Mouse (Mus musculus): ENCODE measurements around the gene 3110009E18Rik. TPM values are rescaled to one million over a fixed set of nuclear protein-coding genes. Genes with fewer than 3 reads are reported as not detected.

Gene 3110009E18Rik
- polyA plus RNA-seq, 1 experiment from 2014 or later = 26.6 TPM

DNA sequence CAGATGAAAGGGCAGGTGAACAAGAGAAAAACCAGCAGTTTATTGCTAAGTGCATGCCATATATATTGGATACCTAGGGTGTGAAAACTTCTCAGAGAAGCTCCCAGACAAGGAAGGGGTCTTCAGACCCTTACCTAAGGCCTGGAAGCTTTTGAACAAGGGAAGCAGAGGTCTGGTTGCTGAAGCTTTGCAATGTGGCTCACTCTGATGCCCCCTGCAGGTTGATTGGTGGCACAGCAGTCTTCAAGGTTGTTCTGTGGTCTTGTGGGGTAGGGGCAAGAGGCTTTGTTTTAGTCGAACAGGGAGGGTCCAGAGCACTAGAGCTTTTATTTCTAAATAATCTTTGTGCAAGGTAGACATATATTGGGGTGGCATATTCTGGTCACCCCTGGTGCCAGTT, 34.3 kb downstream of the 3110009E18Rik start:
- no peaks in the 10 kb centered on the region for H3K9me3 ChIP-seq
- 27% methylated on average over 1 of the region's 1 CpGs for WGBS
- no peak overlapping the region for H3K27ac ChIP-seq
- peaks cover 5% of the 10 kb centered on the region for H3K4me1 ChIP-seq
- H3K4me3 ChIP-seq = no peak overlapping the region
- H3K27me3 ChIP-seq = no peaks in the 10 kb centered on the region
- no peak for ATAC-seq (ENCODE audit: insufficient number of reproducible peaks, insufficient read depth, low FRiP score, low TSS enrichment, low read depth)
- H3K9ac ChIP-seq = no peak overlapping the region
- no peak overlapping the region for H3K4me2 ChIP-seq
- no peaks in the 10 kb centered on the region for H3K36me3 ChIP-seq

DNA sequence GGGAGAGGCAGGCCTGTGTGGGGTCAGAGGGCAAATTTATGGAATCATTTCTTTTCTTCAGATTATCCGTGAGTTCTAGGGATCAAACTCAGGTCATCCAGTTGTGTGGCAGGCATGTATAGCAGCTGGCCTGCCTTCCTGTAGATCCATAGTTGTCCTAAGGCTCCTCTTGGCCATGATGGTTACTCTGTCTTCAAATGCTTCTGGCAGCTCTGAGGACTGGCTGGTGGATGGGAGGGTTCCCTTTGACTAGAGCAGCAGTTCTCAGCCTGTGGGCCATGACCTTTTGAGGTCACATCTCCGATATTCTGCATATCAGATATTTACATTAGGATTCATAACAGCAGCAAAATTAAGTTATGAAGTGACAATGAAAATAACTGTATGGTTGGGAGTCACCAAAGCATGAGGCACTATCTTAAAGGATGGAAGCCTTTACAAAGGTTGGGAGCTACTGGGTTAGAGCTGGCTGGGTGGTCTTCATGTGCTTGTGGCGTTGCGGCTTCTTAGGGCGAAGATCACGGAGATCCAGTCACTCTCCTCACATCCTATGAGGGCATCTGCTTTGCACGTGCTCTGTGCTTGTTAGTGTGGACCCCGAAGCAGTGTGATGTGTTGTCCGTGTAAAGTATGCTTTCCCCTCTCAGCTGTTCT, 37.6 kb downstream of the 3110009E18Rik start:
- no peaks in the 10 kb centered on the region for H3K36me3 ChIP-seq
- WGBS = 79% methylated on average over 9 of the region's 9 CpGs
- no peak overlapping the region for H3K4me3 ChIP-seq
- H3K4me1 ChIP-seq = peaks cover 5% of the 10 kb centered on the region
- no peak for ATAC-seq (ENCODE audit: insufficient number of reproducible peaks, insufficient read depth, low FRiP score, low TSS enrichment, low read depth)
- H3K27ac ChIP-seq = no peak overlapping the region
- no peak overlapping the region for H3K9ac ChIP-seq
- H3K9me3 ChIP-seq = peaks cover 5% of the 10 kb centered on the region; the same call in 1 of the 2 replicates
- no peak overlapping the region for H3K4me2 ChIP-seq
- H3K27me3 ChIP-seq = no peaks in the 10 kb centered on the region

DNA sequence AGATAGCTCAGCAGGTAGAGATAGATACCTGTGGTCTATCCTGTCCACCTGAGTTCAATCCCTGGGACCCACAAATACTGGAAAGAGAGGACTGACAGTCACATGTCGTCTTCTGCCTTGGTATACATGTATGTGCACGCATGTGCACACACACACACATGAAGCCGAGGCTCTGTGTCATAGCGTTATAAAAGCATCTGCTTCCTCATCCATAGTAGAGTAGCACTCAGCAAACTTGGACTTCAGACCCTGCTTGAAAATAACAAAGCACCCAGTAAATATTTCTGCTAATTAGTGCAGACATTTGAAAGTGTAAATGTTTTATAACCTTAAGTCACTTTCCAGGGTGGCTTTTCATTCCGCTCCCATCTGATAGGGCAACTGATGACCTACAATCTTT, 40.5 kb downstream of the 3110009E18Rik start:
- Histone ChIP-seq H3K27ac (no peak overlapping the region), H3K4me1 (peaks cover 5% of the 10 kb centered on the region), H3K9ac (no peak overlapping the region), H3K36me3 (no peaks in the 10 kb centered on the region), H3K9me3 (peaks cover 5% of the 10 kb centered on the region; the same call in 1 of the 2 replicates), H3K27me3 (no peaks in the 10 kb centered on the region), H3K4me2 (no peak overlapping the region), H3K4me3 (no peak overlapping the region)
- no peak for ATAC-seq (ENCODE audit: insufficient number of reproducible peaks, insufficient read depth, low FRiP score, low TSS enrichment, low read depth)
- WGBS = 92% methylated on average over 5 of the region's 5 CpGs

DNA sequence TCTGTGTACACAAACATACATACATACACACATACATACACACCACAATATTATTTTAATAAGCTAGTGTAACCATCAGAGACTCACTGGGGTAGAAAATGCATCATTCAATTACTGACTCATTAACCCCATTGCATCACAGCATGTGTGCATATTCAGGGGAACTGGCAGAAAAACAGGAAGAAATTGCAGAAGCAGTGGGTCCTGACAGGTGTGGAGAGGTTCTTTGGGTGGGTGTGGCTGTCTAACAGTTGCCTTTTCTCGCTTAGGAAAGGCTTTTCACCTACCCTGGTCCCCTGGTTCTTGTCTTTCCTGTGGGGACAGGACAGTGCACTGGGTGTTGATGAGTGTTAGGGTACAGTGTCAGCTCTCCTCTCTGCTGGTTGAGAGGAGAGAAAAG, 41.6 kb downstream of the 3110009E18Rik start:
- Histone ChIP-seq H3K27me3 (no peaks in the 10 kb centered on the region), H3K27ac (no peak overlapping the region), H3K4me1 (peaks cover 5% of the 10 kb centered on the region), H3K4me2 (no peak overlapping the region), H3K36me3 (no peaks in the 10 kb centered on the region), H3K4me3 (no peak overlapping the region), H3K9ac (no peak overlapping the region), H3K9me3 (peaks cover 5% of the 10 kb centered on the region; the same call in 1 of the 2 replicates)
- 53% methylated on average over 1 of the region's 1 CpGs for WGBS
- ATAC-seq (ENCODE audit: insufficient number of reproducible peaks, insufficient read depth, low FRiP score, low TSS enrichment, low read depth) = no peak

DNA sequence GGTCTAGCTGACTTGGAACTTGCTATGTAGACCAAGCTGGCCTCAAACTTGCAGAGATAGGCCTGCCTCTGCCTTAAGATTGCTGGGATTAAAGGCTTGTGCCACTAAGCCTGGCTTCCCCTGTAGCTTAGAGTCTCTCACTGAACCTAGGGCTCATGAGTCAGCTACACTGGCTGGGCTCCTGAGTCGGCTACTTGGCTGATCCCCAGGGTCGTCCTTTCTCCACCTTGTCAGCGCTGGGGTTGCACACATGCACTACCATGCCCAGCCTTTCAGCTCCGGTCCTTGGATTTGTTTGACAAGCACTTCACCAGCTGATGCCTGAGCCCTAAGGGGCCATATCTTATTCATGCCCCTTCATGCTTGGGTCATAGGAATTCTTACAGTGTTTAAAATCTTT, 47.0 kb downstream of the 3110009E18Rik start:
- H3K9me3 ChIP-seq = 0 out of 2 replicates have a peak, but pooled peaks cover 2% of the 10 kb centered on the region
- H3K4me3 ChIP-seq = no peak overlapping the region
- no peak overlapping the region for H3K27ac ChIP-seq
- no peaks in the 10 kb centered on the region for H3K4me1 ChIP-seq
- no peaks in the 10 kb centered on the region for H3K27me3 ChIP-seq
- H3K36me3 ChIP-seq = no peaks in the 10 kb centered on the region
- ATAC-seq (ENCODE audit: insufficient number of reproducible peaks, insufficient read depth, low FRiP score, low TSS enrichment, low read depth) = no peak
- 61% methylated on average over 4 of the region's 4 CpGs for WGBS
- H3K4me2 ChIP-seq = no peak overlapping the region
- H3K9ac ChIP-seq = no peak overlapping the region

DNA sequence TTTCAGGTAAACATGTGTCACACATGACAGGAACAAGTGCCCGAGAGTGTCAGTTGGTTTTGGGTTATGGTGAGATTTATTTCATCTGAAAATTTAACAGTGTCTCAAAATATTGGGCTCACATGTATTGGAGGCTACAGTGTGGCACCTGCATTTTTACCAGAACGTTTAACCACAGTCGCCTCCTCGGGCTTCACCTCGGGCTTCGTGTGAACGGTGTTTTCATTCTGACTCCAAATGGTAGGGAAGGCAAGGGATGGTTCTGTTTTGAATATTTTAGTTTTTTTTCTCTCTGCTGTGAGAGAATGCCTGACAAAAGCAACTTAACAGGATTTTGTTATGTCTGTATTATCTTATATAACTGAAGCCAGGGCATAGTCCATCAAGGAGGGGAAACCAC, 47.7 kb downstream of the 3110009E18Rik start:
- Histone ChIP-seq H3K36me3 (no peaks in the 10 kb centered on the region), H3K4me2 (no peak overlapping the region), H3K27ac (no peak overlapping the region), H3K27me3 (no peaks in the 10 kb centered on the region), H3K9me3 (no peaks in the 10 kb centered on the region), H3K9ac (no peak overlapping the region), H3K4me1 (no peaks in the 10 kb centered on the region), H3K4me3 (no peak overlapping the region)
- 78% methylated on average over 7 of the region's 7 CpGs for WGBS
- no peak for ATAC-seq (ENCODE audit: insufficient number of reproducible peaks, insufficient read depth, low FRiP score, low TSS enrichment, low read depth)

DNA sequence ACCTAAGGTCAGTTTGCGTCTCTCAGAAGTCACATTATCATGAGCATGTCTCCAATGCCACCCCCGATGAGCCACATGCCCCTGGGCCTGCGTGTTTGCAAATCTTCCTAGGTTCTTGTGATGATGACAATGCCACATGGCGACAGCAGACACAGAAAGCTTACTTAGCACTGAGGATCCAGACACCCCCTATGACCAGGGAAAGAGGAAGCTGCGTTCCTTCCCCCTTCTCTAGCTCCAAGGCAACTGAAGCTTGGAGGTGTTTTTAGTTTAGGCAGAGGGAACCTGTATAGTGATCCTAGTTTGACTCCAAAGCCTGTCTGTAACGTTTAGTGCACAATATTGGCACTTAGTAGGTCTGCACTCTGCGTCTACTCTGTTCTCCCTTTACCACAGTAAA, 49.3 kb downstream of the 3110009E18Rik start:
- no peaks in the 10 kb centered on the region for H3K27me3 ChIP-seq
- WGBS = 80% methylated on average over 7 of the region's 7 CpGs
- H3K4me2 ChIP-seq = no peak overlapping the region
- H3K9ac ChIP-seq = no peak overlapping the region
- no peak for ATAC-seq (ENCODE audit: insufficient number of reproducible peaks, insufficient read depth, low FRiP score, low TSS enrichment, low read depth)
- no peaks in the 10 kb centered on the region for H3K36me3 ChIP-seq
- no peak overlapping the region for H3K4me3 ChIP-seq
- H3K4me1 ChIP-seq = no peaks in the 10 kb centered on the region
- no peaks in the 10 kb centered on the region for H3K9me3 ChIP-seq
- no peak overlapping the region for H3K27ac ChIP-seq

DNA sequence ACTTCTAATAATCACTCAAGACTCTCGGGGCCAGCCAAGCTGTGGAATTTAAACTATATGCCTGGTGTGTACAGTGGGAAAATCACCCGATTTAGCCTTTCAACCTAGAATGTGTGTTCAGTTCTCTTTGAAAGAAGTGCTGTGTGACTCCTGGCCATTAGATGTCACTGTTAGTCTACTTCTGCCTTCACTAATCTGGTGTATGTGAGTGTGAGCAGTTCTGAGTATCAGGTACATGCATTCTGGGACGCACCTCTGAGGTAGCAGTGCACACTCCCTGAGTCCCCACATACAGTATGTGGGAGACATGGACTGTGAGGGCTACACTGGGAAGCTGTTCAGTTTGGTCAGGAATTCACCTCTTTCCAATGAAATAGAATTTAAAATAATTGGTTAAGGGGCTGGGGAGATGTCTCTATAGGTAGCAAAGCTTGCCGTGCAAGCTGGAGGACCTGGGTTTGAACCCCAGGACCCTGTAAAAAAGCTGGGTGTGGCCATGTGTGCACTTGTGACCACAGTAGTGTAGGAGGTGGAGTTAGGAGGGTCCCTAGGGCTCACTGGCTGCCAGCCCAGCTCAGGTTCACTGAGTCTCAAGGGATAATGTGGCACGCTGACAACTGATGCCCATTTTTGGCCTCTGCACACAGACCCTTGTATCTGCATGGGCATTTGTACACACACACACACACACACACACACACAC, 51.0 kb downstream of the 3110009E18Rik start:
- Histone ChIP-seq H3K4me2 (no peak overlapping the region), H3K36me3 (no peaks in the 10 kb centered on the region), H3K9me3 (no peaks in the 10 kb centered on the region), H3K4me3 (no peak overlapping the region), H3K27ac (no peak overlapping the region), H3K4me1 (peaks cover 3% of the 10 kb centered on the region; the same call in 1 of the 2 replicates), H3K9ac (no peak overlapping the region), H3K27me3 (no peaks in the 10 kb centered on the region)
- WGBS = 57% methylated on average over 5 of the region's 5 CpGs
- ATAC-seq (ENCODE audit: insufficient number of reproducible peaks, insufficient read depth, low FRiP score, low TSS enrichment, low read depth) = 0 out of 2 replicates have a peak, but pooled peaks have one; percentile 48

DNA sequence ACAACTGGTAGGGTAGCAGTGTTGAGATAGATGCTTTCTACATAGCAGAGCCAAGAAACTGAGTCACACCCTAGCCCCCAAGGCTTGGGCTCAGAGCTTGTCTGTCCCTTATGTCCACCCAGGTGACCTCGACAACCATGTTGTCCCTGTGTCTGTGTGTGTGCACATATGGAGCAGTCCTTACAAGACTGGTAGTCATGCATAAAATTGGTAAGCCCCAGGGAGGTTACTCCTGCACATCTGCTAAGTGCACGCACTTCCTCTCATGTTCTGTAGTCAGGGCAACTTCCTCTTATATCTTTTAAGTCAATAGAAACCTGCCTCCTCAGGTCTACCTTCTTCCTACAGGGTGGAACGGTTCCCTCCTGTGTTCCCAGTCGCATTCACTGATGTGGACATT, 54.0 kb downstream of the 3110009E18Rik start:
- WGBS = 79% methylated on average over 4 of the region's 4 CpGs
- ATAC-seq (ENCODE audit: insufficient number of reproducible peaks, insufficient read depth, low FRiP score, low TSS enrichment, low read depth) = no peak
- peaks cover 3% of the 10 kb centered on the region; the same call in 1 of the 2 replicates for H3K4me1 ChIP-seq
- no peak overlapping the region for H3K4me2 ChIP-seq
- H3K4me3 ChIP-seq = no peak overlapping the region
- H3K27me3 ChIP-seq = no peaks in the 10 kb centered on the region
- H3K9me3 ChIP-seq = no peaks in the 10 kb centered on the region
- H3K36me3 ChIP-seq = no peaks in the 10 kb centered on the region
- H3K27ac ChIP-seq = no peak overlapping the region
- H3K9ac ChIP-seq = no peak overlapping the region

DNA sequence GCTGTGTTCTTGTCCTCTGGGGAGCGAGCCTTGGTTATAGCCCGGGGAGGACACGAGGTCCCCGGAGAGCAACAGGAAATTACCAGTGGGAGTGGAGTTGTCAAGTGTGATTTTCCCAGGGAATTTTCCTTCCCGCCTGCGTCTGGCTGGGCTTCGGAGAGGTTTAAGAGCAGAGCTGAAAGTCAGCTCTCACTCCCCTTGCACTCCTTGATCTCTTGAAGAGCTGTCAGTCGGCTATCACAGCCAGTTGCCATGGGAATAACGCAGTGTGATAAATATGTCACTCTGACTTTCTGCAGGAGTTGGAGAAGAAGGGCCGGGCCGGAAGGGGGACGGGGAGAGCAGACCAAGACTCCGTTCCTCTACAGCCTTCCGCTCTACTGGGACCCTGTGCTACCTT, 55.3 kb downstream of the 3110009E18Rik start:
- 48% methylated on average over 14 of the region's 14 CpGs for WGBS
- no peak overlapping the region for H3K9ac ChIP-seq
- ATAC-seq (ENCODE audit: insufficient number of reproducible peaks, insufficient read depth, low FRiP score, low TSS enrichment, low read depth) = no peak
- no peaks in the 10 kb centered on the region for H3K9me3 ChIP-seq
- no peak overlapping the region for H3K4me2 ChIP-seq
- H3K4me1 ChIP-seq = peaks cover 3% of the 10 kb centered on the region; the same call in 1 of the 2 replicates
- H3K27me3 ChIP-seq = no peaks in the 10 kb centered on the region
- H3K36me3 ChIP-seq = no peaks in the 10 kb centered on the region
- no peak overlapping the region for H3K4me3 ChIP-seq
- H3K27ac ChIP-seq = no peak overlapping the region

DNA sequence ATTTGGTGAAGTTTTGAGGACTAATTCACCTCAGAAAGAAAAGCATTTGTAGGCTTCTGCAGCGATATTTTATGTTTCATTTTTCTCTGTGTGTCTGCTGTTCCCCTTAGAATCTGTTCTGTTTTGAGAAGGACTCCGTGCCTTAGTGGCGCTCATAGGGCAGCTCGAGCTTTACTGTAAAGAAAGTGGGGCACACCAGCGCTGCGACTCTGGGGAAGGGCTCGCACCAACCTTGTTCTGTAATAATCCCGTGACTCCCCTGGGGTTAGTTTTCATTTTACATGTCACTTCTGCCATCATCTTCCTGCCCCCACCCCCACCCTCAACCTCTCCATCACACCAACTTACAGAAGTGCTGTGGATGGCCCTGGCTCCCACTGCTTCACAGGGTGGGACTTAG, 56.2 kb downstream of the 3110009E18Rik start:
- no peak overlapping the region for H3K4me3 ChIP-seq
- H3K9me3 ChIP-seq = no peaks in the 10 kb centered on the region
- 90% methylated on average over 8 of the region's 8 CpGs for WGBS
- peaks cover 3% of the 10 kb centered on the region; the same call in 1 of the 2 replicates for H3K4me1 ChIP-seq
- H3K27ac ChIP-seq = no peak overlapping the region
- no peaks in the 10 kb centered on the region for H3K27me3 ChIP-seq
- no peaks in the 10 kb centered on the region for H3K36me3 ChIP-seq
- H3K4me2 ChIP-seq = no peak overlapping the region
- H3K9ac ChIP-seq = no peak overlapping the region
- no peak for ATAC-seq (ENCODE audit: insufficient number of reproducible peaks, insufficient read depth, low FRiP score, low TSS enrichment, low read depth)

DNA sequence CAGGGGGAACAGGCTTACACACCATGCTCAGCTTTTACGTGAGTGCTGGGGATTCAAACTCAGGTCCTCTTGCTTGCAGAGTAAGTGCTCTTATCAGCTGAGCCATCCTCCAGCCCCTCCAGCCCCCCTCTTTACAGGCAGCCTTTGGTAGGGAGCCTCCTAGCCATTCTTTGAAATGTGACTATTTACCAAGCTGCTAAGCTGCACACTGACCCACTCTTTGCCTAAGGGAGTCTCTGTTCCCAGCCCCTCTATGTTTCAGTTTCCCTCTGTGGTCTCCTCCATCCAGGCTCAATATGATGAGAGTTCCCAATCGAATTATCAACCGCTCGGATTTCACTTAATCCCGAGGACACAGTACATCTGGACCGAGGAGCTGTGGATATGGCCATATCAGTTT, 65.2 kb downstream of the 3110009E18Rik start:
- H3K9me3 ChIP-seq = no peaks in the 10 kb centered on the region
- peaks cover 8% of the 10 kb centered on the region; the same call in 1 of the 2 replicates for H3K4me1 ChIP-seq
- no peaks in the 10 kb centered on the region for H3K27me3 ChIP-seq
- H3K4me3 ChIP-seq = no peak overlapping the region
- H3K36me3 ChIP-seq = no peaks in the 10 kb centered on the region
- H3K27ac ChIP-seq = no peak overlapping the region
- H3K4me2 ChIP-seq = no peak overlapping the region
- no peak overlapping the region for H3K9ac ChIP-seq
- no peak for ATAC-seq (ENCODE audit: insufficient number of reproducible peaks, insufficient read depth, low FRiP score, low TSS enrichment, low read depth)
- 31% methylated on average over 6 of the region's 6 CpGs for WGBS

All from embryonic facial prominence, embryonic 13.5 days (tissue).